Mouse (Mus musculus) ES-E14 (cell line): Measurements from ENCODE around the gene Lilr4b.

ENCODE experiments used
- HCFC1 ChIP-seq: IDR thresholded peaks from 2 replicates; pipeline ENCODE4 v1.6.1; 2012; ENCODE audit warnings: low read length, inconsistent platforms, borderline replicate concordance; ENCODE audit not compliant: insufficient read depth
- MAFK ChIP-seq: IDR thresholded peaks from 2 replicates; pipeline ENCODE4 v1.6.1; 2014; ENCODE audit warnings: mild to moderate bottlenecking, low read depth, low read length, inconsistent platforms; ENCODE audit not compliant: insufficient read depth
- ZC3H11A ChIP-seq: IDR thresholded peaks from 2 replicates; pipeline ENCODE4 v1.6.1; 2012; ENCODE audit warnings: low read depth, mild to moderate bottlenecking, inconsistent platforms, low read length, borderline replicate concordance

- TF ChIP-seq ZC3H11A (no peak), HCFC1 (no peak), MAFK (no peak)
Measured at GRCm38 (mm10) chr10:51526633-51527032, 46.2 kb downstream of the Lilr4b start.
